Mouse (Mus musculus) myocyte (in vitro differentiated cells): Measurements from ENCODE around the gene B230118H07Rik. TPM values are rescaled to one million over a fixed set of nuclear protein-coding genes. Genes with fewer than 3 reads are reported as not detected.

Source experiments
- H3K27me3 ChIP-seq: one replicate; pipeline ENCODE4 v1.6.1; 2011; ENCODE audit not compliant: control insufficient read depth, insufficient read depth, insufficient read length
- H3K36me3 ChIP-seq: one replicate; pipeline ENCODE4 v1.6.1; 2011; ENCODE audit not compliant: control insufficient read depth, insufficient read depth
- H3K4me2 ChIP-seq: one replicate; pipeline ENCODE4 v1.6.1; 2011; ENCODE audit warnings: low read depth, control low read depth
- H3K4me3 ChIP-seq: one replicate; pipeline ENCODE4 v1.5.1; 2011; ENCODE audit warnings: mild to moderate bottlenecking, control low read depth, moderate library complexity
- H3K79me2 ChIP-seq: one replicate; pipeline ENCODE4 v1.6.1; 2011; ENCODE audit not compliant: control insufficient read depth, insufficient read depth
- H3ac ChIP-seq: one replicate; pipeline ENCODE4 v1.6.1; 2011; ENCODE audit not compliant: control insufficient read depth, insufficient read length
- CEBPB ChIP-seq: IDR thresholded peaks from 2 replicates; pipeline ENCODE4 v1.6.1; 2011; ENCODE audit warnings: mild to moderate bottlenecking, moderate library complexity; ENCODE audit not compliant: poor library complexity, insufficient read depth, severe bottlenecking
- E2F4 ChIP-seq: IDR thresholded peaks from one replicate; pipeline ENCODE4 v1.6.1; 2011; ENCODE audit warnings: mild to moderate bottlenecking, control low read depth, moderate library complexity; ENCODE audit not compliant: insufficient read depth
- MAX ChIP-seq: IDR thresholded peaks from one replicate; pipeline ENCODE4 v1.6.1; 2011; ENCODE audit warnings: low read depth, mild to moderate bottlenecking, control low read depth
- MYOD1 ChIP-seq, 3 experiments: IDR thresholded peaks; one replicate each; pipeline ENCODE4 v1.6.1; 2011; ENCODE audit warnings: control low read depth in 2 of 3, low read depth in 2 of 3, mild to moderate bottlenecking in 2 of 3, moderate library complexity in 1 of 3; ENCODE audit not compliant: insufficient read length in 2 of 3, control insufficient read depth in 1 of 3
- MYOG ChIP-seq, 3 experiments: IDR thresholded peaks; one replicate each; pipeline ENCODE4 v1.6.1; 2011; ENCODE audit warnings: control low read depth in 2 of 3, low read depth in 2 of 3, mild to moderate bottlenecking in 2 of 3; ENCODE audit not compliant: insufficient read length in 2 of 3, control insufficient read depth in 1 of 3, insufficient read depth in 1 of 3
- POLR2A ChIP-seq: IDR thresholded peaks from one replicate; pipeline ENCODE4 v1.6.1; 2011; ENCODE audit warnings: low read depth, mild to moderate bottlenecking, control low read depth, moderate library complexity; ENCODE audit not compliant: insufficient read length
- POLR2AphosphoS2 ChIP-seq: IDR thresholded peaks from one replicate; pipeline ENCODE4 v1.6.1; 2011; ENCODE audit warnings: low read depth, control low read depth; ENCODE audit not compliant: insufficient read length
- REST ChIP-seq: IDR thresholded peaks from one replicate; pipeline ENCODE4 v1.6.1; 2011; ENCODE audit warnings: mild to moderate bottlenecking, control low read depth, moderate library complexity; ENCODE audit not compliant: insufficient read depth, insufficient read length
- SRF ChIP-seq: IDR thresholded peaks from one replicate; pipeline ENCODE4 v1.6.1; 2011; ENCODE audit warnings: low read depth; ENCODE audit not compliant: control insufficient read depth, insufficient read length
- TCF12 ChIP-seq: IDR thresholded peaks from one replicate; pipeline ENCODE4 v1.6.1; 2011; ENCODE audit warnings: mild to moderate bottlenecking, control low read depth; ENCODE audit not compliant: poor library complexity, insufficient read depth, severe bottlenecking
- TCF3 ChIP-seq: IDR thresholded peaks from one replicate; pipeline ENCODE4 v1.6.1; 2011; ENCODE audit warnings: low read depth, control low read depth; ENCODE audit not compliant: insufficient read length
- USF1 ChIP-seq: IDR thresholded peaks from one replicate; pipeline ENCODE4 v1.6.1; 2011; ENCODE audit warnings: low read depth, mild to moderate bottlenecking, control low read depth, moderate library complexity
- polyA plus RNA-seq: library from polyadenylated mRNA; unstranded; fragments of >200 nt; fragmentation: generic; extraction: Trizol; gene quantifications from one replicate; pipeline ENCODE4 v1.2.1, GENCODE M21; 2012; ENCODE audit warnings: missing spikeins

The B230118H07Rik gene
- polyA plus RNA-seq, 1 experiment: 18.1 TPM

DNA sequence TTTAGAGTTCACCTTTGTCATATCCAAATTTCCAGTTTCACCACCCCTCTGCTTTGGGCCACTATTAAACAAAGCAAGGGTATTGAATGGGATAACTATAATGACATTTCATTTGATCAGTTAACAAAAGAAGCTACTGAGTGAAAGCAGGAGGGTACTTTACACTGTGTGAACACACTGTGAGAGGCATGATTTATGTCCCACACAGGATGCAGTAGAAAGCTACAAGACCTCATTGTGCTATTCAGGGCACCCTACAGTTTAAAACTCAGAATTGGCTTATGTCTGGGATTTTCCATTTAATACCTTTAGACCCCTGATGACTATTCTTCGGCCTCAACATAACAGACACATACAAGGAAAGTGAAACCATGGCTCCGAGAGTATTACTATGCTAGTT lies 26.3 kb downstream of the B230118H07Rik start:
- TF ChIP-seq SRF: no peak
- TF ChIP-seq CEBPB: no peak
- no peak for TF ChIP-seq MYOG (IDR thresholded peaks at IDR 0.05; ENCODE audit: control insufficient read depth in 1 of 3, insufficient read depth in 1 of 3, insufficient read length in 2 of 3, low read depth in 2 of 3)
- no peak for TF ChIP-seq POLR2A
- H3K79me2 ChIP-seq: no peaks in the 10 kb centered on the region
- H3ac ChIP-seq: no peak overlapping the region
- H3K36me3 ChIP-seq: no peaks in the 10 kb centered on the region
- no peak overlapping the region for H3K4me3 ChIP-seq
- peaks cover 6% of the 10 kb centered on the region for H3K27me3 ChIP-seq
- no peak overlapping the region for H3K4me2 ChIP-seq

DNA sequence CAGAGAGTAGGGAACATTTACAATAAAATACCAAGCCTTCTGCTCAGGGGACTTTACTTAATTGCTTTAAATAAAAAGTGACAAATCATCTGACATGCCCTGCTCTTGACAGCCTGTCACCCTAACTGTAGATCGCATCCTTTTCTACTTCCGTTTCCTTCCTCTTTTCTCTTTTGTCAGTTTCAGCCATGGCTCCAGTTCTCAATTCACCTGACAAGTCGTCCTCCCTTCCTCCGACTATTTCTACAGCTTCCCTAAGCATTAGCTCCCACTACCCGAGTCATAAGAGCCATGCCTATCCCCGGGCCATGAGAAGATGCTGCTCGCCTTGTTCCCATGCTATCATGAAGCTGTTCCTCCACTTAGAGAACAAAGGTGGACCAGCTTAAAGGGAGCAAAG lies 27.7 kb downstream of the B230118H07Rik start:
- Histone ChIP-seq H3K4me3 (no peak overlapping the region), H3K27me3 (peaks cover 6% of the 10 kb centered on the region), H3K4me2 (no peak overlapping the region), H3K36me3 (no peaks in the 10 kb centered on the region), H3ac (no peak overlapping the region), H3K79me2 (no peaks in the 10 kb centered on the region)
- TF ChIP-seq POLR2A (no peak), CEBPB (no peak), POLR2AphosphoS2 (no peak), TCF12 (no peak), USF1 (no peak), MAX (no peak), MYOG (IDR thresholded peaks at IDR 0.05; ENCODE audit: control insufficient read depth in 1 of 3, insufficient read depth in 1 of 3, insufficient read length in 2 of 3, low read depth in 2 of 3) (no peak), SRF (no peak), REST (no peak), TCF3 (no peak), MYOD1 (IDR thresholded peaks at IDR 0.05; ENCODE audit: control insufficient read depth in 1 of 3, insufficient read length in 2 of 3, low read depth in 2 of 3) (no peak), E2F4 (no peak)

DNA sequence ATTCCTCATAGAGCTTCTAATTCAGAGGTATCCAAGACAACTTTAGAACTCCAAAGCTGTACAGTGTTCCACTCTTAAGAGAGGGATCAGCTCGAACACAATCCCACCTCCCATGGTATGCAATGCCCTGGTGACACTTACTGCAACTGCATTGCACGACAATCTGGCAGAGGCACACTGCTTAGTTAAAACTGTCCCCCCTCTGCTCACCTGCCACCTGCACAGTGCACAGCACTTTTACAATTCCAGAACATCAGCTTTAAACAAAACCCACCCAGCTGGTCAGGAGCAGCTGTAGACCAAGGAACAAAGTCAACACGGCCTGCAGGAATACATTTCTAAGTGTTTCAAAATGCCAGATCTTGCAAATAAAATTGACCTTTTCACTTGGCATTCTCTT lies 28.4 kb downstream of the B230118H07Rik start:
- H3ac ChIP-seq: no peak overlapping the region
- H3K36me3 ChIP-seq: no peaks in the 10 kb centered on the region
- no peak overlapping the region for H3K4me3 ChIP-seq
- peaks cover 6% of the 10 kb centered on the region for H3K27me3 ChIP-seq
- H3K79me2 ChIP-seq: no peaks in the 10 kb centered on the region
- no peak overlapping the region for H3K4me2 ChIP-seq
- TF ChIP-seq MAX (no peak), POLR2AphosphoS2 (no peak), REST (no peak), USF1 (no peak), MYOD1 (IDR thresholded peaks at IDR 0.05; ENCODE audit: control insufficient read depth in 1 of 3, insufficient read length in 2 of 3, low read depth in 2 of 3) (no peak)

DNA sequence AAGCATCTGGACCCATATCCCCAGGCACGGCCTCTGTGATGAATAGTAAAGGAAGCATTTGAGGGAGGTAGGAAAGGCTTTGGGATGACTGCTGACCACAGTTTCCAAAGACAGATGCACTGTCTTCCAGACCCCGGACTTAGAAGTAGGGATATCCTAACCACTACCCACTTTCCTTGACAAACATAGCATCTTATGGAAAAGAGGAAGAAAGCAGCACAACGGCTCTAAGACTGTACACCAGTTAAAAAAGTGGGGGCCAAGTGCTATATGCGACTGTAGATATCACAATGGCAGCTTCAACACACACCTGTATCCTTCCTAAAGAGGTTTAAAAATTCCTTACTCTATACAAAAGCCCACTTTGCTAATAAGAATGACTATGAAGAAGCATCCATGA lies 31.0 kb downstream of the B230118H07Rik start:
- H3ac ChIP-seq: no peak overlapping the region
- H3K79me2 ChIP-seq: no peaks in the 10 kb centered on the region
- no peaks in the 10 kb centered on the region for H3K36me3 ChIP-seq
- no peak overlapping the region for H3K4me2 ChIP-seq
- TF ChIP-seq REST: no peak
- TF ChIP-seq MYOD1 (IDR thresholded peaks at IDR 0.05; ENCODE audit: control insufficient read depth in 1 of 3, insufficient read length in 2 of 3, low read depth in 2 of 3): no peak
- TF ChIP-seq MAX: no peak
- no peak for TF ChIP-seq MYOG (IDR thresholded peaks at IDR 0.05; ENCODE audit: control insufficient read depth in 1 of 3, insufficient read depth in 1 of 3, insufficient read length in 2 of 3, low read depth in 2 of 3)
- no peak for TF ChIP-seq USF1
- TF ChIP-seq TCF12: no peak
- no peak for TF ChIP-seq E2F4
- no peak for TF ChIP-seq TCF3
- no peak for TF ChIP-seq CEBPB
- TF ChIP-seq SRF: no peak
- no peak for TF ChIP-seq POLR2A
- TF ChIP-seq POLR2AphosphoS2: no peak
- H3K27me3 ChIP-seq: peaks cover 6% of the 10 kb centered on the region
- no peak overlapping the region for H3K4me3 ChIP-seq

GRCm38 (mm10) chr2:101615464-101616305 lies 33.6 kb downstream of the B230118H07Rik start:
- H3K4me3 ChIP-seq: no peak overlapping the region
- H3ac ChIP-seq: no peak overlapping the region
- H3K36me3 ChIP-seq: no peaks in the 10 kb centered on the region
- no peak overlapping the region for H3K4me2 ChIP-seq
- H3K27me3 ChIP-seq: no peaks in the 10 kb centered on the region
- TF ChIP-seq POLR2A: no peak
- TF ChIP-seq MYOD1 (IDR thresholded peaks at IDR 0.05; ENCODE audit: control insufficient read depth in 1 of 3, insufficient read length in 2 of 3, low read depth in 2 of 3): no peak
- TF ChIP-seq TCF12: no peak
- no peak for TF ChIP-seq USF1
- no peak for TF ChIP-seq MYOG (IDR thresholded peaks at IDR 0.05; ENCODE audit: control insufficient read depth in 1 of 3, insufficient read depth in 1 of 3, insufficient read length in 2 of 3, low read depth in 2 of 3)
- TF ChIP-seq POLR2AphosphoS2: no peak
- no peak for TF ChIP-seq REST
- no peak for TF ChIP-seq TCF3
- no peak for TF ChIP-seq E2F4
- TF ChIP-seq MAX: no peak
- no peak for TF ChIP-seq CEBPB
- no peak for TF ChIP-seq SRF
- H3K79me2 ChIP-seq: no peaks in the 10 kb centered on the region
